Mouse (Mus musculus) neutrophil, adult 5-6 weeks (primary cell): ENCODE measurements around the gene Zfp362. TPM values are rescaled to one million over a fixed set of nuclear protein-coding genes. Genes with fewer than 3 reads are reported as not detected.

ENCODE experiments used
- ATAC-seq: fragments of 151-379, 151-347 bp; 2 replicates; pipeline ENCODE4 v1.8.0; 2017; ENCODE audit warnings: mild to moderate bottlenecking, moderate TSS enrichment; ENCODE audit not compliant: insufficient number of reproducible peaks, poor library complexity, low FRiP score, severe bottlenecking; ENCODE audit errors: extremely low read depth
- total RNA-seq: library from RNA; stranded (forward); fragments of 200-1000 nt; gene quantifications from 2 replicates; pipeline ENCODE4 v1.2.3, GENCODE M21; 2017

Zfp362 gene
- total RNA-seq = 7.8 and 8.8 TPM in 2 replicates

- no peak for ATAC-seq
These were observed at the start of gene Zfp362 for GRCm38 (mm10) chr4:128806043-128806826. Gene Zfp362 (minus strand): TSS chr4:128806045.

GRCm38 (mm10) chr4:128855613-128856040, 49.8 kb upstream of the Zfp362 start:
- ATAC-seq = no peak

- ATAC-seq = no peak
These were observed 47.3 kb upstream of the Zfp362 start for GRCm38 (mm10) chr4:128853117-128853516.

GRCm38 (mm10) chr4:128852266-128852887, 46.5 kb upstream of the Zfp362 start:
- no peak for ATAC-seq

GRCm38 (mm10) chr4:128849686-128850085, 43.8 kb upstream of the Zfp362 start:
- no peak for ATAC-seq

GRCm38 (mm10) chr4:128848961-128849360, 43.1 kb upstream of the Zfp362 start:
- ATAC-seq = no peak

- ATAC-seq = no peak
These were observed 39.6 kb upstream of the Zfp362 start for GRCm38 (mm10) chr4:128845367-128845973.

GRCm38 (mm10) chr4:128844566-128844965, 38.7 kb upstream of the Zfp362 start:
- ATAC-seq = no peak

GRCm38 (mm10) chr4:128841259-128841658, 35.4 kb upstream of the Zfp362 start:
- no peak for ATAC-seq

- no peak for ATAC-seq
These were observed 34.2 kb upstream of the Zfp362 start for GRCm38 (mm10) chr4:128839811-128840738.

GRCm38 (mm10) chr4:128838202-128838601, 32.4 kb upstream of the Zfp362 start:
- no peak for ATAC-seq

GRCm38 (mm10) chr4:128824131-128824530, 18.3 kb upstream of the Zfp362 start:
- no peak for ATAC-seq

GRCm38 (mm10) chr4:128820568-128820967, 14.7 kb upstream of the Zfp362 start:
- no peak for ATAC-seq

GRCm38 (mm10) chr4:128817011-128817410, 11.2 kb upstream of the Zfp362 start:
- no peak for ATAC-seq

- ATAC-seq = peak; percentile 86
These were observed 5.7 kb upstream of the Zfp362 start for GRCm38 (mm10) chr4:128811382-128812056.

- ATAC-seq = peak; percentile 40; the same call in 1 of the 2 replicates
These were observed 958 bp upstream of the Zfp362 start for GRCm38 (mm10) chr4:128806827-128807179.

GRCm38 (mm10) chr4:128805150-128806042, 449 bp downstream of the Zfp362 start:
- ATAC-seq = no peak
